Mouse (Mus musculus) stomach, postnatal 0 days (tissue): Measurements from ENCODE around the gene Ppp1ca.

Experiments
- CTCF ChIP-seq: IDR thresholded peaks from 2 replicates; pipeline ENCODE4 v1.5.1; 2016; ENCODE audit warnings: antibody characterized with exemption, low read depth, mild to moderate bottlenecking, moderate library complexity
- EP300 ChIP-seq: optimal IDR thresholded peaks from 2 replicates; pipeline ENCODE3; 2016; ENCODE audit warnings: antibody characterized with exemption

DNA sequence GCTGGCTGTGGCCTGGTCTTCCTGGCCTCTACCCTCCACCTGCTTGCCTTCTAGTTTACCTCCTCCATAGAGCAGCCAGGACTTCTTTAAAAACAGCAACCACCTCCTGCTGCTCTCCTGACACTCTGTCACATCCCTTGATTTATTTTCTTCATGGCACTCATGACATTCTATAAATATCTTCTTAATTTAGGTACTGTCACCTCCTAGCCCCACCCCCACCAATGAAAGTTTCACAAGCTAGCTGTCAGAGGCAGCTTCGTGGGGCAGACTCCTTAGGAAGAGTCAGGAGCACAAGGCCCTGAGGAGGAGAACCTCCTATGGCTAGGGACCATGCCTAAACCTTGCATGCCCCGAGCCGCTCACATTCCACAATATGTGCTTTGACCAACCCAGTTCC is 4.6 kb upstream of the Ppp1ca start:
- TF ChIP-seq CTCF (no peak), EP300 (no peak)
